ENCODE assay signal across 14 mouse cellular contexts in genomic region chr11:114884380-114885100, GRCm38 (mm10). TPM values are rescaled to one million over a fixed set of nuclear protein-coding genes. Genes with fewer than 3 reads are reported as not detected.
DNase-seq lines count a peak whose midpoint lies in the region; ATAC-seq lines count a peak whose summit lies in the region.
"Had no signal": no experiment of that assay in that cellular context is flagged by ENCODE, and none has a peak within 500 bp of the region (broad histone marks: within the 10 kb centered on the region; RNA-seq: fewer than 3 reads in every experiment).

No protein-coding gene starts in this region.

- no peak overlapping the region for H3K9ac ChIP-seq in heart, embryonic 14.5 days (ENCODE audit: low read length)
- H3K9ac ChIP-seq: limb, embryonic 12.5 days; midbrain, embryonic 12.5 days had no signal

- no peaks in the 10 kb centered on the region for H3K27me3 ChIP-seq in heart, embryonic 14.5 days (ENCODE audit: control insufficient read depth, insufficient read depth, low read length)
- H3K27me3 ChIP-seq in midbrain, embryonic 10.5 days (ENCODE audit: low read depth, poor library complexity, severe bottlenecking), result no peaks in the 10 kb centered on the region
- H3K27me3 ChIP-seq: limb, embryonic 12.5 days; midbrain, embryonic 12.5 days had no signal

- peak; percentile 74 for DNase-seq in left cerebral cortex, postnatal 4 days
- no peak for DNase-seq in left cerebral cortex, adult 9 months (ENCODE audit: low spot score in 2 of 2)
- DNase-seq in cerebellum, postnatal 10 days, result peak; percentile 84 to 86
- DNase-seq in midbrain, embryonic 10.5 days (ENCODE audit: low spot score), result no peak
- no peak for DNase-seq in ovary, adult 18-20 months (ENCODE audit: low spot score)
- DNase-seq: gastrocnemius, postnatal 14 days; thymus, postnatal 36 days had no signal

- H3K9me3 ChIP-seq in heart, embryonic 14.5 days (ENCODE audit: control insufficient read depth, low read length), result no peaks in the 10 kb centered on the region
- H3K9me3 ChIP-seq in midbrain, embryonic 10.5 days (replicated peaks), result no peaks in the 10 kb centered on the region
- H3K9me3 ChIP-seq: limb, embryonic 12.5 days; midbrain, embryonic 12.5 days had no signal

- H3K4me2 ChIP-seq in heart, embryonic 14.5 days (ENCODE audit: low read length), result no peak overlapping the region
- H3K4me2 ChIP-seq: limb, embryonic 12.5 days; midbrain, embryonic 12.5 days had no signal

- H3K79me2 ChIP-seq in macrophage (ENCODE audit: inconsistent target), result no peaks in the 10 kb centered on the region

- peak overlapping the region; percentile 27 to 37; a peak in 3 of 4 replicates for H3K27ac ChIP-seq in heart, embryonic 14.5 days (replicated peaks in 1 of 2; ENCODE audit: control insufficient read depth in 1 of 2, insufficient read depth in 1 of 2, low read depth in 2 of 2, low read length in 2 of 2)
- H3K27ac ChIP-seq in macrophage, result peak overlapping the region; percentile 95
- H3K27ac ChIP-seq in midbrain, embryonic 10.5 days (replicated peaks), result no peak overlapping the region
- H3K27ac ChIP-seq: limb, embryonic 12.5 days; midbrain, embryonic 12.5 days had no signal

- ATAC-seq in heart, embryonic 14.5 days (ENCODE audit: insufficient number of reproducible peaks, insufficient read depth, low FRiP score, low read depth), result no peak
- ATAC-seq: activated CD4-positive, CD25-positive, alpha-beta regulatory T cell, adult 4 months; intestine, postnatal 0 days had no signal

- H3K36me3 ChIP-seq in heart, embryonic 14.5 days (ENCODE audit: control insufficient read depth, insufficient read depth, low read length), result no peaks in the 10 kb centered on the region
- H3K36me3 ChIP-seq in macrophage (ENCODE audit: inconsistent target), result no peaks in the 10 kb centered on the region
- no peaks in the 10 kb centered on the region for H3K36me3 ChIP-seq in midbrain, embryonic 10.5 days
- H3K36me3 ChIP-seq: limb, embryonic 12.5 days; midbrain, embryonic 12.5 days had no signal

- WGBS in heart, embryonic 14.5 days, result 67% methylated on average over 4 of the region's 4 CpGs
- 56% methylated on average over 4 of the region's 4 CpGs for WGBS in macrophage (ENCODE audit: missing documents)
- 87% methylated on average over 4 of the region's 4 CpGs for WGBS in midbrain, embryonic 10.5 days

- intact Hi-C loops in left cerebral cortex, postnatal 4 days (cut with DNase I), result no loop called here

- peaks cover 0 to 4% of the 10 kb centered on the region in 2 experiments; a peak in 1 of 4 replicates for H3K4me1 ChIP-seq in heart, embryonic 14.5 days (ENCODE audit: control insufficient read depth in 2 of 2, insufficient read depth in 2 of 2, low read length in 2 of 2)
- H3K4me1 ChIP-seq in midbrain, embryonic 10.5 days, result peaks cover 5% of the 10 kb centered on the region
- H3K4me1 ChIP-seq: limb, embryonic 12.5 days; midbrain, embryonic 12.5 days had no signal

- no peak overlapping the region for H3K4me3 ChIP-seq in heart, embryonic 14.5 days (ENCODE audit: control insufficient read depth in 1 of 2, insufficient read depth in 1 of 2, low read depth in 1 of 2, low read length in 2 of 2)
- no peak overlapping the region for H3K4me3 ChIP-seq in macrophage (ENCODE audit: inconsistent target)
- H3K4me3 ChIP-seq in midbrain, embryonic 10.5 days, result no peak overlapping the region
- H3K4me3 ChIP-seq: erythroblast, embryonic 14.5 days; limb, embryonic 12.5 days; midbrain, embryonic 12.5 days had no signal

RNA-seq across cellular contexts. Expression of gene Cd300a, which starts 5.3 kb away (rescaled TPM):
- total RNA-seq in left cerebral cortex, postnatal 4 days (2021), result under 1 TPM; 0.44 to 0.54 TPM
- polyA plus RNA-seq in heart, embryonic 14.5 days (2014; fragmentation: Nextera tagmentation; extraction: Ambion mirVana), result 1.1 and 1.4 TPM in 2 replicates
- 100 to 1,000 TPM in 7 of 26 experiments, 10 to 100 TPM in 17, 1 to 10 TPM in 2; 8.5 to 217 (median 67.0) TPM for total RNA-seq in macrophage (2018; cell fraction: chromatin; rRNA removed)
- 100 to 1,000 TPM in 13 of 26 experiments, 10 to 100 TPM in 13; 51.2 to 210 (median 105) TPM for total RNA-seq in macrophage (2018; cell fraction: cytosol; rRNA removed)
- total RNA-seq in macrophage (2018; cell fraction: nucleus; rRNA removed), result 100 to 1,000 TPM in 14 of 26 experiments, 10 to 100 TPM in 12; 31.5 to 304 (median 108) TPM
- 86.9 to 197 TPM (median 152 TPM) in 3 replicates for polyA plus RNA-seq in macrophage (2018)
- polyA plus RNA-seq in midbrain, embryonic 10.5 days (2016; fragmentation: Nextera tagmentation; extraction: Ambion mirVana), result 0.58 and 0.93 TPM in 2 replicates
- polyA plus RNA-seq: erythroblast, embryonic 14.5 days had no signal

RNA-seq across cellular contexts. Expression of gene Gprc5c, which starts 33.6 kb away (rescaled TPM):
- 1 to 10 TPM; 4.9 to 5.6 TPM for total RNA-seq in left cerebral cortex, postnatal 4 days (2021)
- 15.2 and 18.0 TPM in 2 replicates for polyA plus RNA-seq in heart, embryonic 14.5 days (2014; fragmentation: Nextera tagmentation; extraction: Ambion mirVana)
- total RNA-seq in macrophage (2018; cell fraction: chromatin; rRNA removed), result 10 to 100 TPM in 7 of 26 experiments, 1 to 10 TPM in 11, under 1 TPM in 4, not detected in 4; 0.29 to 37.9 (median 4.5) TPM
- 10 to 100 TPM in 13 of 26 experiments, 1 to 10 TPM in 1, under 1 TPM in 12; 0.25 to 28.6 (median 6.9) TPM for total RNA-seq in macrophage (2018; cell fraction: cytosol; rRNA removed)
- 10 to 100 TPM in 12 of 26 experiments, 1 to 10 TPM in 7, under 1 TPM in 7; 0.29 to 35.6 (median 4.1) TPM for total RNA-seq in macrophage (2018; cell fraction: nucleus; rRNA removed)
- polyA plus RNA-seq in macrophage (2018), result 1.8 to 17.4 TPM (median 8.2 TPM) in 3 replicates
- polyA plus RNA-seq in midbrain, embryonic 10.5 days (2016; fragmentation: Nextera tagmentation; extraction: Ambion mirVana), result 19.0 TPM in 2 replicates

RNA-seq across cellular contexts. Expression of gene Cd300lb, which starts 49.6 kb away (rescaled TPM):
- total RNA-seq in left cerebral cortex, postnatal 4 days (2021), result not detected
- polyA plus RNA-seq in heart, embryonic 14.5 days (2014; fragmentation: Nextera tagmentation; extraction: Ambion mirVana), result 0.39 and 0.54 TPM in 2 replicates
- 100 to 1,000 TPM in 4 of 26 experiments, 10 to 100 TPM in 13, 1 to 10 TPM in 9; 4.1 to 168 (median 19.4) TPM for total RNA-seq in macrophage (2018; cell fraction: chromatin; rRNA removed)
- 100 to 1,000 TPM in 8 of 26 experiments, 10 to 100 TPM in 18; 13.6 to 187 (median 44.7) TPM for total RNA-seq in macrophage (2018; cell fraction: cytosol; rRNA removed)
- 100 to 1,000 TPM in 4 of 26 experiments, 10 to 100 TPM in 22; 12.3 to 213 (median 39.7) TPM for total RNA-seq in macrophage (2018; cell fraction: nucleus; rRNA removed)
- 149 to 198 TPM (median 167 TPM) in 3 replicates for polyA plus RNA-seq in macrophage (2018)
- 0.05 TPM in 1 of 2 replicates, not detected in the other for polyA plus RNA-seq in midbrain, embryonic 10.5 days (2016; fragmentation: Nextera tagmentation; extraction: Ambion mirVana)
- polyA plus RNA-seq: erythroblast, embryonic 14.5 days; limb, embryonic 12.5 days had no signal

Comparison
In these comparisons a context has a peak if more than half of its experiments do, and no peak if none do; other contexts are left out.
1. DNase-seq: peak in left cerebral cortex, postnatal 4 days (single experiment) and cerebellum, postnatal 10 days (2 of 2); none in left cerebral cortex, adult 9 months (0 of 2), midbrain, embryonic 10.5 days (single experiment) and ovary, adult 18-20 months (single experiment).
2. RNA of gene Cd300a, which starts 5.3 kb away (polyA plus RNA-seq): 86.9 to 197 TPM in macrophage; 1.1 to 1.4 TPM in heart, embryonic 14.5 days and 0.58 to 0.93 TPM in midbrain, embryonic 10.5 days; every median in the first group is over 10 times any median in the second.
3. RNA of gene Cd300lb, which starts 49.6 kb away (polyA plus RNA-seq): 149 to 198 TPM in macrophage; 0.39 to 0.54 TPM in heart, embryonic 14.5 days and 0.05 TPM in midbrain, embryonic 10.5 days; every median in the first group is over 10 times any median in the second.